Mouse (Mus musculus): ENCODE results near the gene Rpe. TPM values are rescaled to one million over a fixed set of nuclear protein-coding genes. Genes with fewer than 3 reads are reported as not detected.

The Rpe gene
- polyA plus RNA-seq (2012; fragmentation: generic; extraction: Trizol), result 8.2 TPM
- long read RNA-seq, experiment 1, transcript Rpe-201 (6 exons, 2,692 nt), result major isoform, 17 of 17 reads
- long read RNA-seq, experiment 1, partial matches to known transcripts, result 0 of 17 reads
- long read RNA-seq, experiment 1, other reads (novel, unspliced or antisense), result 0 of 17 reads
- long read RNA-seq, experiment 2, transcript Rpe-201 (6 exons, 2,692 nt), result major isoform, 86 of 102 reads
- long read RNA-seq, experiment 2, partial matches to known transcripts, result 0 of 102 reads
- long read RNA-seq, experiment 2, other reads (novel, unspliced or antisense), result 11 of 102 reads

DNA sequence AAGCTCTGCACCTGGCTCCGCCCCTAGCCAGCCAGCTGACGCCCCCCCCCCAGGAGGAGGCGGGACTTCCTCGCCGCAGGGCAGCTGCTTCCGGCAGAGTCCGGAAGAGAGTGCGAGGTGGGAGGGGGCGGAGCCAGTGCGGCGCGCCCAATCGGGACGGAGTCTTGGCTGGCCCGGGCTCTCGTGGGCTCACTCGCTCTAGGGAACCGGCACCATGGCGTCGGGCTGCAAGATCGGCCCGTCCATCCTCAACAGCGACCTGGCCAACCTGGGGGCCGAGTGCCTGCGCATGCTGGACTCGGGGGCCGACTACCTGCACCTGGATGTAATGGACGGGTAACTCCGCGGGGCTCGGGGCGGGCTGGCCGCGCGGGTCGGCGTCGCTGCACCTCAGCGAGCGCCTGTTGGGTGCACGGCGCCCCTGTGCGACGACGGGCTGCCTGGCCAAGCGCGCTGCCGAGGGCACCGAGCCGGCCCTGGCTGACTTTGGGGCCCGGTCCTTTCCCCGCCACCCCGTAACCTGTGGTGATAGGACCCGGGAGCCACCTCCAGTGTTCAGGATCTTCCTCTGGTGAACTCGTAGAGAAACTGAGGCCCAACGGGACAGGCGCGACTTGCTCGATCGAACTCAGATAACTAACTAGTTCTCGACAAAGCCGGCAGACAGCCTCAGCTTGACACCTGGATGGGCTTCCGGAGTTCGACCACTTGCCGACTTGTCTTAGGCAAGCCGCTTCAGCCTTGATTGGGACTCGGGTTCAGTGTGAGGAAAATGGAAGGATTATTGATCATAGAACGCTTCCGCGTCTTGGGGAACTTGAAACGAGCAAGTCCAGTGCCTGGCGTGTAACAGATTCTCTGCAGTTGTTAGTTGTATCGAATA lies at the start of gene Rpe:
Gene Rpe, plus strand, starts transcription at position 139 of the 883 bp plus-strand sequence.
- Histone ChIP-seq H3ac (ENCODE audit: control insufficient read depth, insufficient read length, low read depth) (peak within 1 kb of the TSS; percentile 68), H3K79me2 (ENCODE audit: control insufficient read depth, insufficient read depth) (peaks cover 48% of the 10 kb centered on the region), H3K36me3 (ENCODE audit: control insufficient read depth, insufficient read depth) (no peaks in the 10 kb centered on the region), H3K27me3 (ENCODE audit: control insufficient read depth, insufficient read depth, insufficient read length) (no peaks in the 10 kb centered on the region), H3K4me3 (ENCODE audit: insufficient read depth, poor library complexity, severe bottlenecking) (peak within 1 kb of the TSS; percentile 61), H3K79me3 (ENCODE audit: low read depth) (peaks cover 16% of the 10 kb centered on the region)
- no peak for TF ChIP-seq MAX (IDR thresholded peaks at IDR 0.05)
- TF ChIP-seq CTCF (IDR thresholded peaks at IDR 0.05; ENCODE audit: control insufficient read depth, insufficient read depth, insufficient read length), result peak; percentile 31
- peak; percentile 24 for TF ChIP-seq MYOD1 (IDR thresholded peaks at IDR 0.05; ENCODE audit: control insufficient read depth, insufficient read length, low read depth)

DNA sequence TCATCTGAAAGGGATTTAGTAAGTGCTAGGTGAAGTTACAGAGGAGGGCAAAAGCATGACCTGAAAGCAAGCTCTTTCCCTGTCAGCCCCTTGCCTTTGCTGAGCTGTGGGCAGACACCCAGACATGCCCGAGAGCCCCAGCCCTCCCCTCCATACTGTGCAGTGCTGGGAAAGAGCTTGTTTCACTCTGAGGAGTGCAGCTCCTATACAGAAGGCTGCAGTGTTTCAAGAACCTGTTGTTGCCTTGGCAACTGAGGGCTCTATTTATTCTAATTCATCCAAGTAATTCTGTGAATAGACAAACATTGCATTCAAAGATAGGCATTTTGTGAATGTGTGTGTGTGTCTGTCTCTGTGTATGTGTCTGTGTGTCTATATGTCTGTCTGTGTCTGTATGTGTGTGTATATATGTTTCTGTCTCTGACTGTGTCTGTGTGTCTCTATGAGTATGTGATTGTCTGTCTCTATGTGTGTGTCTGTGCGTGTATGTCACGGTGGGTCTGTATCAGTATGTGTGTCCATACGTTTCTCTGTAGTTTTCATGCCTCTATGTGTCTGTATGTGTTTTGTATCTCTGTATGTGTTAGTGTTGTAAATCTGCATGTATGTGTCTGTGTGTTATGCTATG lies 45.4 kb upstream of the Rpe start:
- no peaks in the 10 kb centered on the region for H3K79me3 ChIP-seq (ENCODE audit: low read depth)
- no peak for TF ChIP-seq CEBPB (IDR thresholded peaks at IDR 0.05; ENCODE audit: low read depth)
- TF ChIP-seq MYOG (IDR thresholded peaks at IDR 0.05; ENCODE audit: control insufficient read depth, extremely low read depth, insufficient read length), result no peak
- no peak for TF ChIP-seq MAX (IDR thresholded peaks at IDR 0.05)
- no peak for TF ChIP-seq MYOD1 (IDR thresholded peaks at IDR 0.05; ENCODE audit: control insufficient read depth, insufficient read length, low read depth)
- no peak for TF ChIP-seq USF1 (IDR thresholded peaks at IDR 0.05; ENCODE audit: low read depth)
- TF ChIP-seq FOSL1 (IDR thresholded peaks at IDR 0.05; ENCODE audit: insufficient read depth, low read length, poor library complexity, severe bottlenecking), result no peak
- no peak for TF ChIP-seq CTCF (IDR thresholded peaks at IDR 0.05; ENCODE audit: control insufficient read depth, insufficient read depth, insufficient read length)
- H3K4me3 ChIP-seq (ENCODE audit: insufficient read depth, poor library complexity, severe bottlenecking), result no peak overlapping the region
- H3K36me3 ChIP-seq (ENCODE audit: control insufficient read depth, insufficient read depth), result no peaks in the 10 kb centered on the region
- no peaks in the 10 kb centered on the region for H3K79me2 ChIP-seq (ENCODE audit: control insufficient read depth, insufficient read depth)
- H3ac ChIP-seq (ENCODE audit: control insufficient read depth, insufficient read length, low read depth), result no peak overlapping the region
- no peaks in the 10 kb centered on the region for H3K27me3 ChIP-seq (ENCODE audit: control insufficient read depth, insufficient read depth, insufficient read length)

DNA sequence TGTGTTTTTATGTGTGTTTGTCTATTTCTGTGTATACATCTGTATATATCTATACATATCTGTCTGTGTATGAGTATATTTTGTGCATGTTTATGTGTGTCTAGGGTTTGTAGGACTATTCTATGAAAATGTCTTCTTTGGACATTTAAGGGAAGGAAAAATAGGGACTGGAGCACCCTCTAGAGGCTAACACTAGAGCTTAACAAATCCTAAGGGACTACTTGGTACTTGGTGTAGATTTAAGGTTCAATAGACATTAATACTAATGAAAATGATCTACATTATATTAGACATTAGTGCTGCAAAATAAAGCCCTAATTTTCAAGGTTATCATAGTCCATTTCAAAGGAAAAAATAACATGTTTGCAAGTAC lies 44.9 kb upstream of the Rpe start:
- Histone ChIP-seq H3K79me3 (ENCODE audit: low read depth) (no peaks in the 10 kb centered on the region), H3K36me3 (ENCODE audit: control insufficient read depth, insufficient read depth) (no peaks in the 10 kb centered on the region), H3K4me3 (ENCODE audit: insufficient read depth, poor library complexity, severe bottlenecking) (no peak overlapping the region), H3K79me2 (ENCODE audit: control insufficient read depth, insufficient read depth) (no peaks in the 10 kb centered on the region), H3K27me3 (ENCODE audit: control insufficient read depth, insufficient read depth, insufficient read length) (no peaks in the 10 kb centered on the region), H3ac (ENCODE audit: control insufficient read depth, insufficient read length, low read depth) (no peak overlapping the region)
- no peak for TF ChIP-seq CEBPB (IDR thresholded peaks at IDR 0.05; ENCODE audit: low read depth)
- no peak for TF ChIP-seq CTCF (IDR thresholded peaks at IDR 0.05; ENCODE audit: control insufficient read depth, insufficient read depth, insufficient read length)
- TF ChIP-seq USF1 (IDR thresholded peaks at IDR 0.05; ENCODE audit: low read depth), result no peak

DNA sequence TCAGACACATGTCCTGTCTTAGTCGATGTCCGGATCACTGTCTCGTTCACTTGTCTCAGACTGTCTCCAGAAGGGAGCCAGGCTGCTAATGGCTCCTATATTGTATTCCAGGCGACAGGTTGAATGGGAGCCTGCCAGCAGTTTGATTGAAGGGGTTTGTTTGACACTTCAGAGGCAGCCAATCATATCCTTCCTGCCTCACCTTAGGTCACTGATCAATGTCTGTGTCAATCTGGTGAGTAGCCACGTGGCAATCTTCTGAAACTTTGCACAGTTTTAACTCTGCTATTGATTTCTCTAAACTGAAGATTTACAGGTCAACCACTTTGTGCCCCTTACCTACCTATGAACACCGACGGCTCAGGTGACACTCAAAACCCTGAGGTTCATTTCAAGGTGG lies 29.2 kb upstream of the Rpe start:
- TF ChIP-seq FOSL1 (IDR thresholded peaks at IDR 0.05; ENCODE audit: insufficient read depth, low read length, poor library complexity, severe bottlenecking) (no peak), MYOG (IDR thresholded peaks at IDR 0.05; ENCODE audit: control insufficient read depth, extremely low read depth, insufficient read length) (no peak), CTCF (IDR thresholded peaks at IDR 0.05; ENCODE audit: control insufficient read depth, insufficient read depth, insufficient read length) (no peak)
- peaks cover 20% of the 10 kb centered on the region for H3K27me3 ChIP-seq (ENCODE audit: control insufficient read depth, insufficient read depth, insufficient read length)
- no peak overlapping the region for H3ac ChIP-seq (ENCODE audit: control insufficient read depth, insufficient read length, low read depth)
- H3K4me3 ChIP-seq (ENCODE audit: insufficient read depth, poor library complexity, severe bottlenecking), result no peak overlapping the region
- H3K79me3 ChIP-seq (ENCODE audit: low read depth), result no peaks in the 10 kb centered on the region
- H3K79me2 ChIP-seq (ENCODE audit: control insufficient read depth, insufficient read depth), result no peaks in the 10 kb centered on the region
- no peaks in the 10 kb centered on the region for H3K36me3 ChIP-seq (ENCODE audit: control insufficient read depth, insufficient read depth)

DNA sequence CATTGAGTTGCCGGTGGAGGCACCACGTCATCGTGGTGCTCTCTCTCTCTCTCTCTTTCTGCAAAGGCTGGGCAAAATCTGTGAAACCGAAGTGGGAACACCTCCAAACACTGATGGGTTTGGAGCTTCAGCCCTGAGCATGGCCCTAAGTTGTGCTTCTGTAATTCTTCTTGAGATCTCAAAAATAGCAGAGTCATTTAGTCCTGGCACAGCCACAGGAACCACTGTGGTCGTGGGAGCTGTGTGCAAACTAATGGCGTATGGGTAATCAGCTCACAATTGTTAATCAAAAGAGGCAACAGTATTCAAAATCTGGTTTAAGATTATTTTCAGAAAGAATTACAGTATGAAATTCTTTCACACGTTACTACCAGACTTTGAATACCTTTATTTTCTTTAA lies 27.8 kb upstream of the Rpe start:
- no peaks in the 10 kb centered on the region for H3K79me3 ChIP-seq (ENCODE audit: low read depth)
- no peak overlapping the region for H3K4me3 ChIP-seq (ENCODE audit: insufficient read depth, poor library complexity, severe bottlenecking)
- TF ChIP-seq USF1 (IDR thresholded peaks at IDR 0.05; ENCODE audit: low read depth) (no peak), MYOD1 (IDR thresholded peaks at IDR 0.05; ENCODE audit: control insufficient read depth, insufficient read length, low read depth) (no peak), CEBPB (IDR thresholded peaks at IDR 0.05; ENCODE audit: low read depth) (no peak), CTCF (IDR thresholded peaks at IDR 0.05; ENCODE audit: control insufficient read depth, insufficient read depth, insufficient read length) (no peak), FOSL1 (IDR thresholded peaks at IDR 0.05; ENCODE audit: insufficient read depth, low read length, poor library complexity, severe bottlenecking) (no peak), MYOG (IDR thresholded peaks at IDR 0.05; ENCODE audit: control insufficient read depth, extremely low read depth, insufficient read length) (no peak), MAX (IDR thresholded peaks at IDR 0.05) (no peak)

More for the DNA sequence above, 27.8 kb upstream of the Rpe start:
- H3ac ChIP-seq (ENCODE audit: control insufficient read depth, insufficient read length, low read depth), result no peak overlapping the region
- peaks cover 23% of the 10 kb centered on the region for H3K27me3 ChIP-seq (ENCODE audit: control insufficient read depth, insufficient read depth, insufficient read length)
- H3K36me3 ChIP-seq (ENCODE audit: control insufficient read depth, insufficient read depth), result no peaks in the 10 kb centered on the region
- no peaks in the 10 kb centered on the region for H3K79me2 ChIP-seq (ENCODE audit: control insufficient read depth, insufficient read depth)
